Mouse (Mus musculus): ENCODE measurements around the gene Ror2.

Gene Ror2

GRCm38 (mm10) chr13:53188935-53189334, 97.0 kb downstream of the Ror2 start:
- no peak for DNase-seq

- no peak for DNase-seq
Observed at GRCm38 (mm10) chr13:53184858-53185257, 101.1 kb downstream of the Ror2 start.

- no peak for DNase-seq
Observed at GRCm38 (mm10) chr13:53184149-53184548, 101.8 kb downstream of the Ror2 start.

- DNase-seq, result no peak
Observed at GRCm38 (mm10) chr13:53183161-53183577, 102.8 kb downstream of the Ror2 start.

GRCm38 (mm10) chr13:53178594-53178993, 107.3 kb downstream of the Ror2 start:
- peak; percentile 38 to 63 for DNase-seq

- peak; percentile 16 to 66 for DNase-seq
Observed at GRCm38 (mm10) chr13:53178171-53178570, 107.8 kb downstream of the Ror2 start.

- DNase-seq, result no peak
Observed at GRCm38 (mm10) chr13:53177424-53177718, 108.6 kb downstream of the Ror2 start.

GRCm38 (mm10) chr13:53176695-53177423, 109.1 kb downstream of the Ror2 start:
- DNase-seq, result no peak

- DNase-seq, result no peak
Observed at GRCm38 (mm10) chr13:53175041-53175440, 110.9 kb downstream of the Ror2 start.

- DNase-seq, result no peak
Observed at GRCm38 (mm10) chr13:53163671-53164070, 122.3 kb downstream of the Ror2 start.

GRCm38 (mm10) chr13:53163060-53163459, 122.9 kb downstream of the Ror2 start:
- DNase-seq, result no peak

GRCm38 (mm10) chr13:53159501-53159900, 126.4 kb downstream of the Ror2 start:
- no peak for DNase-seq

GRCm38 (mm10) chr13:53158405-53159005, 127.4 kb downstream of the Ror2 start:
- no peak for DNase-seq

- DNase-seq, result no peak
Observed at GRCm38 (mm10) chr13:53156911-53157310, 129.0 kb downstream of the Ror2 start.

GRCm38 (mm10) chr13:53156282-53156681, 129.6 kb downstream of the Ror2 start:
- no peak for DNase-seq

GRCm38 (mm10) chr13:53145511-53145910, 140.4 kb downstream of the Ror2 start:
- no peak for DNase-seq

GRCm38 (mm10) chr13:53143076-53143475, 142.8 kb downstream of the Ror2 start:
- no peak for DNase-seq

GRCm38 (mm10) chr13:53142268-53142667, 143.7 kb downstream of the Ror2 start:
- peak; percentile 44 to 54 for DNase-seq

GRCm38 (mm10) chr13:53140298-53140697, 145.6 kb downstream of the Ror2 start:
- DNase-seq, result no peak

GRCm38 (mm10) chr13:53130567-53130966, 155.4 kb downstream of the Ror2 start:
- no peak for DNase-seq

GRCm38 (mm10) chr13:53130032-53130431, 155.9 kb downstream of the Ror2 start:
- DNase-seq, result no peak

- peak in 1 of 2 experiments; percentile 46 for DNase-seq
Observed at GRCm38 (mm10) chr13:53125627-53126026, 160.3 kb downstream of the Ror2 start.

GRCm38 (mm10) chr13:53122085-53122484, 163.8 kb downstream of the Ror2 start:
- DNase-seq, result peak; percentile 59 to 61

GRCm38 (mm10) chr13:53120906-53121305, 165.0 kb downstream of the Ror2 start:
- DNase-seq, result peak in 1 of 2 experiments; percentile 47

All from kidney, postnatal 25 days (tissue).